Mouse (Mus musculus): Measurements from ENCODE around the gene Itga8. TPM values are rescaled to one million over a fixed set of nuclear protein-coding genes. Genes with fewer than 3 reads are reported as not detected.

Itga8 gene
- polyA plus RNA-seq, 1 experiment from 2014 or later, result 8.1 TPM

GRCm38 (mm10) chr2:12307311-12307710 is 5.6 kb upstream of the Itga8 start:
- DNase-seq (ENCODE audit: low spot score), result no peak
- no peak overlapping the region for H3K27ac ChIP-seq (ENCODE audit: low read depth, low read length)
- no peak overlapping the region for H3K9ac ChIP-seq (ENCODE audit: low read depth, low read length)
- H3K27me3 ChIP-seq (replicated peaks; ENCODE audit: control insufficient read depth, insufficient read depth, low read length), result 0 out of 2 replicates have a peak, but pooled peaks cover 2% of the 10 kb centered on the region
- no peak for ATAC-seq (replicated peaks; ENCODE audit: low FRiP score)
- no peaks in the 10 kb centered on the region for H3K9me3 ChIP-seq (ENCODE audit: control insufficient read depth, low read length)
- H3K36me3 ChIP-seq (ENCODE audit: control insufficient read depth, insufficient read depth, low read length), result no peaks in the 10 kb centered on the region
- H3K4me1 ChIP-seq (replicated peaks; ENCODE audit: control insufficient read depth, insufficient read depth, low read length), result no peaks in the 10 kb centered on the region
- H3K4me2 ChIP-seq, result no peak overlapping the region
- no peak overlapping the region for H3K4me3 ChIP-seq (ENCODE audit: low read depth, low read length)

GRCm38 (mm10) chr2:12305064-12305650 is 3.4 kb upstream of the Itga8 start:
- peaks cover 19% of the 10 kb centered on the region for H3K27me3 ChIP-seq (replicated peaks; ENCODE audit: control insufficient read depth, insufficient read depth, low read length)
- no peak overlapping the region for H3K4me3 ChIP-seq (ENCODE audit: low read depth, low read length)
- DNase-seq (ENCODE audit: low spot score), result no peak
- 75% methylated on average over 9 of the region's 9 CpGs for WGBS
- no peaks in the 10 kb centered on the region for H3K9me3 ChIP-seq (ENCODE audit: control insufficient read depth, low read length)
- H3K9ac ChIP-seq (ENCODE audit: low read depth, low read length), result no peak overlapping the region
- H3K27ac ChIP-seq (ENCODE audit: low read depth, low read length), result no peak overlapping the region
- ATAC-seq (replicated peaks; ENCODE audit: low FRiP score), result no peak
- no peaks in the 10 kb centered on the region for H3K4me1 ChIP-seq (replicated peaks; ENCODE audit: control insufficient read depth, insufficient read depth, low read length)
- no peak overlapping the region for H3K4me2 ChIP-seq
- H3K36me3 ChIP-seq (ENCODE audit: control insufficient read depth, insufficient read depth, low read length), result no peaks in the 10 kb centered on the region

GRCm38 (mm10) chr2:12300449-12301228 is 1.1 kb downstream of the Itga8 start:
- H3K27me3 ChIP-seq (replicated peaks; ENCODE audit: control insufficient read depth, insufficient read depth, low read length), result peaks cover 20% of the 10 kb centered on the region
- no peaks in the 10 kb centered on the region for H3K36me3 ChIP-seq (ENCODE audit: control insufficient read depth, insufficient read depth, low read length)
- peak overlapping the region; percentile 96 for H3K4me2 ChIP-seq
- DNase-seq (ENCODE audit: low spot score) (no peak), ATAC-seq (replicated peaks; ENCODE audit: low FRiP score) (0 out of 2 replicates have a peak, but pooled peaks have one; percentile 22)
- no peak overlapping the region; the same call in 1 of the 2 replicates for H3K9ac ChIP-seq (ENCODE audit: low read depth, low read length)
- peak overlapping the region; percentile 68 for H3K4me3 ChIP-seq (ENCODE audit: low read depth, low read length)
- no peak overlapping the region for H3K27ac ChIP-seq (ENCODE audit: low read depth, low read length)
- no peaks in the 10 kb centered on the region for H3K4me1 ChIP-seq (replicated peaks; ENCODE audit: control insufficient read depth, insufficient read depth, low read length)
- WGBS, result 62% methylated on average over 15 of the region's 15 CpGs
- H3K9me3 ChIP-seq (ENCODE audit: control insufficient read depth, low read length), result no peaks in the 10 kb centered on the region

- Histone ChIP-seq H3K36me3 (ENCODE audit: control insufficient read depth, insufficient read depth, low read length) (no peaks in the 10 kb centered on the region), H3K4me1 (replicated peaks; ENCODE audit: control insufficient read depth, insufficient read depth, low read length) (no peaks in the 10 kb centered on the region), H3K9me3 (ENCODE audit: control insufficient read depth, low read length) (no peaks in the 10 kb centered on the region), H3K27ac (ENCODE audit: low read depth, low read length) (no peak overlapping the region), H3K4me3 (ENCODE audit: low read depth, low read length) (no peak overlapping the region), H3K4me2 (no peak overlapping the region), H3K27me3 (replicated peaks; ENCODE audit: control insufficient read depth, insufficient read depth, low read length) (peaks cover 17% of the 10 kb centered on the region), H3K9ac (ENCODE audit: low read depth, low read length) (no peak overlapping the region)
- ATAC-seq (replicated peaks; ENCODE audit: low FRiP score) (no peak), DNase-seq (ENCODE audit: low spot score) (no peak)
- 82% methylated on average over 5 of the region's 5 CpGs for WGBS
Observed at GRCm38 (mm10) chr2:12297287-12297686, 4.4 kb downstream of the Itga8 start.

GRCm38 (mm10) chr2:12295150-12295549 is 6.6 kb downstream of the Itga8 start:
- Histone ChIP-seq H3K36me3 (ENCODE audit: control insufficient read depth, insufficient read depth, low read length) (no peaks in the 10 kb centered on the region), H3K27me3 (replicated peaks; ENCODE audit: control insufficient read depth, insufficient read depth, low read length) (peaks cover under 1% of the 10 kb centered on the region), H3K9me3 (ENCODE audit: control insufficient read depth, low read length) (no peaks in the 10 kb centered on the region), H3K4me1 (replicated peaks; ENCODE audit: control insufficient read depth, insufficient read depth, low read length) (no peaks in the 10 kb centered on the region), H3K9ac (ENCODE audit: low read depth, low read length) (no peak overlapping the region), H3K4me2 (no peak overlapping the region), H3K4me3 (ENCODE audit: low read depth, low read length) (no peak overlapping the region), H3K27ac (ENCODE audit: low read depth, low read length) (no peak overlapping the region)
- DNase-seq (ENCODE audit: low spot score) (no peak), ATAC-seq (replicated peaks; ENCODE audit: low FRiP score) (no peak)
- 81% methylated on average over 6 of the region's 6 CpGs for WGBS

GRCm38 (mm10) chr2:12294060-12294459 is 7.7 kb downstream of the Itga8 start:
- no peak overlapping the region for H3K27ac ChIP-seq (ENCODE audit: low read depth, low read length)
- H3K9me3 ChIP-seq (ENCODE audit: control insufficient read depth, low read length), result no peaks in the 10 kb centered on the region
- H3K9ac ChIP-seq (ENCODE audit: low read depth, low read length), result no peak overlapping the region
- ATAC-seq (replicated peaks; ENCODE audit: low FRiP score), result no peak
- no peak for DNase-seq (ENCODE audit: low spot score)
- WGBS, result 28% methylated on average over 3 of the region's 3 CpGs
- H3K27me3 ChIP-seq (replicated peaks; ENCODE audit: control insufficient read depth, insufficient read depth, low read length), result no peaks in the 10 kb centered on the region; the same call in 1 of the 2 replicates
- no peaks in the 10 kb centered on the region for H3K4me1 ChIP-seq (replicated peaks; ENCODE audit: control insufficient read depth, insufficient read depth, low read length)
- H3K4me3 ChIP-seq (ENCODE audit: low read depth, low read length), result no peak overlapping the region
- no peak overlapping the region for H3K4me2 ChIP-seq
- no peaks in the 10 kb centered on the region for H3K36me3 ChIP-seq (ENCODE audit: control insufficient read depth, insufficient read depth, low read length)

GRCm38 (mm10) chr2:12293458-12293857 is 8.3 kb downstream of the Itga8 start:
- Histone ChIP-seq H3K36me3 (ENCODE audit: control insufficient read depth, insufficient read depth, low read length) (no peaks in the 10 kb centered on the region), H3K9ac (ENCODE audit: low read depth, low read length) (no peak overlapping the region), H3K4me2 (no peak overlapping the region), H3K4me3 (ENCODE audit: low read depth, low read length) (no peak overlapping the region), H3K27ac (ENCODE audit: low read depth, low read length) (no peak overlapping the region), H3K9me3 (ENCODE audit: control insufficient read depth, low read length) (no peaks in the 10 kb centered on the region), H3K4me1 (replicated peaks; ENCODE audit: control insufficient read depth, insufficient read depth, low read length) (no peaks in the 10 kb centered on the region), H3K27me3 (replicated peaks; ENCODE audit: control insufficient read depth, insufficient read depth, low read length) (no peaks in the 10 kb centered on the region)
- ATAC-seq (replicated peaks; ENCODE audit: low FRiP score) (no peak), DNase-seq (ENCODE audit: low spot score) (no peak)
- 72% methylated on average over 8 of the region's 8 CpGs for WGBS

- Histone ChIP-seq H3K4me1 (replicated peaks; ENCODE audit: control insufficient read depth, insufficient read depth, low read length) (no peaks in the 10 kb centered on the region), H3K4me2 (no peak overlapping the region), H3K9me3 (ENCODE audit: control insufficient read depth, low read length) (no peaks in the 10 kb centered on the region), H3K9ac (ENCODE audit: low read depth, low read length) (no peak overlapping the region), H3K27ac (ENCODE audit: low read depth, low read length) (no peak overlapping the region), H3K36me3 (ENCODE audit: control insufficient read depth, insufficient read depth, low read length) (no peaks in the 10 kb centered on the region), H3K27me3 (replicated peaks; ENCODE audit: control insufficient read depth, insufficient read depth, low read length) (no peaks in the 10 kb centered on the region), H3K4me3 (ENCODE audit: low read depth, low read length) (no peak overlapping the region)
- ATAC-seq (replicated peaks; ENCODE audit: low FRiP score) (no peak), DNase-seq (ENCODE audit: low spot score) (no peak)
- WGBS, result 56% methylated on average over 8 of the region's 8 CpGs
Observed at GRCm38 (mm10) chr2:12292023-12292820, 9.5 kb downstream of the Itga8 start.

All from liver, embryonic 11.5 days (tissue).